Mouse (Mus musculus) neural tube, embryonic 14.5 days (tissue): ENCODE measurements around the gene Wipf2. TPM values are rescaled to one million over a fixed set of nuclear protein-coding genes. Genes with fewer than 3 reads are reported as not detected.

Experiments used
- ATAC-seq: fragments of 200-750 bp; cut with Nextera tagmentation; 2 replicates; pipeline ENCODE4 v1.8.0; 2017; ENCODE audit warnings: low read depth, mild to moderate bottlenecking, moderate TSS enrichment, moderate library complexity
- H3K27ac ChIP-seq: fragments of 300-500 bp; sonication (generic); 2 replicates; pipeline ENCODE4 v1.5.1; 2014; ENCODE audit warnings: low read depth, mild to moderate bottlenecking, control low read depth, low read length, moderate library complexity, mixed read lengths
- H3K27me3 ChIP-seq: fragments of 300-500 bp; sonication (generic); 2 replicates; pipeline ENCODE4 v1.6.1; 2014; ENCODE audit warnings: low read length; ENCODE audit not compliant: control insufficient read depth, insufficient read depth
- H3K36me3 ChIP-seq: fragments of 300-500 bp; sonication (generic); 2 replicates; pipeline ENCODE4 v1.6.1; 2014; ENCODE audit warnings: low read length, mixed read lengths; ENCODE audit not compliant: control insufficient read depth, insufficient read depth
- H3K4me1 ChIP-seq: fragments of 300-500 bp; sonication (generic); 2 replicates; pipeline ENCODE4 v1.6.1; 2014; ENCODE audit warnings: low read length; ENCODE audit not compliant: control insufficient read depth, insufficient read depth
- H3K4me2 ChIP-seq: fragments of 300-500 bp; sonication (generic); 2 replicates; pipeline ENCODE4 v1.6.1; 2014; ENCODE audit warnings: mild to moderate bottlenecking, low read depth, low read length, control low read depth
- H3K4me3 ChIP-seq: fragments of 300-500 bp; sonication (generic); 2 replicates; pipeline ENCODE4 v1.5.1; 2014; ENCODE audit warnings: low read depth, low read length, control low read depth, mixed read lengths
- H3K9ac ChIP-seq: fragments of 300-500 bp; sonication (generic); replicated peaks from 2 replicates; pipeline ENCODE4 v1.6.1; 2014; ENCODE audit warnings: low read depth, mild to moderate bottlenecking, control low read depth, low read length, mixed read lengths
- H3K9me3 ChIP-seq: fragments of 300-500 bp; sonication (generic); 2 replicates; pipeline ENCODE4 v1.6.1; 2016; ENCODE audit warnings: low read length; ENCODE audit not compliant: control insufficient read depth
- WGBS: fragments of 180-500 bp; shearing (Covaris S2); extraction: QIAGEN DNeasy Blood & Tissue Kit; methylation state at CpG from one replicate; pipeline ENCODE4 v1.1.7; 2014; 5-methylcytosine and 5-hydroxymethylcytosine counted together
- polyA plus RNA-seq: library from polyadenylated mRNA; unstranded; fragments of >200 nt; fragmentation: Nextera tagmentation; extraction: Ambion mirVana; gene quantifications from 2 replicates; pipeline ENCODE4 v1.2.1, GENCODE M21; 2014

Wipf2 gene
- polyA plus RNA-seq, 1 experiment from 2014 or later, result 5.2 TPM

DNA sequence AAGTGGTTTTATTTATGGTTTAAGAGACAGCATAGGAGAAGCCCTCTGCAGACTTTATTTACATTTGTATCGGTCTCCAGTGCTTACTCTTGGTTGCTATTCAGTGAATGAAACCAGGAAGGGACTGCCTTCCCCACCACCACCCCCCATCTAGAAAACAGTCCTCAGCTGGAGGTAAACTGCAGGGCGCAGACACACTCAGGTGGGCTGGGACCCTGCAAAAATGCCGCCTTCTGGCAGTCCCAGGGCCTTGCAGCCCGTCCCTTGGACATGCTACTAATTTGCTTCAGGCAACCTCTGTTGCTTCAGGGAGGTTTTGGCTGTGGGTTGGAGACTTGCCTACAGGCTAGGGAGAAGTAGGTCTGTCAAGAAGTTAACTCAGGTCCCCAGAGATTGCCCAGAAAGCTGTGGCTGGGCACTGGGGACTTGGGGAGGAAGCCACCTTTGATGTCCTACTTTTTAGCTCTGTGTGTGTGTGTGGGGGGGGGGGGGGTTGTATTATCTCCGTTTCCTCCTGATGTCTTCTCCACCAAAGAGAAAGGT, 61.3 kb downstream of the Wipf2 start:
- Histone ChIP-seq H3K9ac (no peak overlapping the region), H3K9me3 (no peaks in the 10 kb centered on the region), H3K4me1 (peaks cover 49% of the 10 kb centered on the region), H3K27ac (peak overlapping the region; percentile 57; the same call in 1 of the 2 replicates), H3K27me3 (no peaks in the 10 kb centered on the region), H3K4me3 (no peak overlapping the region), H3K36me3 (no peaks in the 10 kb centered on the region), H3K4me2 (no peak overlapping the region)
- no peak for ATAC-seq
- WGBS, result 30% methylated on average over 5 of the region's 5 CpGs

- Histone ChIP-seq H3K4me3 (no peak overlapping the region), H3K4me2 (peak overlapping the region; percentile 20), H3K9ac (no peak overlapping the region), H3K27me3 (no peaks in the 10 kb centered on the region), H3K4me1 (peaks cover 53% of the 10 kb centered on the region), H3K27ac (peak overlapping the region; percentile 57), H3K36me3 (no peaks in the 10 kb centered on the region), H3K9me3 (no peaks in the 10 kb centered on the region)
- 5% methylated on average over 10 of the region's 10 CpGs for WGBS
- ATAC-seq, result no peak
Measured at GRCm38 (mm10) chr11:98925265-98925721, 61.9 kb downstream of the Wipf2 start.

DNA sequence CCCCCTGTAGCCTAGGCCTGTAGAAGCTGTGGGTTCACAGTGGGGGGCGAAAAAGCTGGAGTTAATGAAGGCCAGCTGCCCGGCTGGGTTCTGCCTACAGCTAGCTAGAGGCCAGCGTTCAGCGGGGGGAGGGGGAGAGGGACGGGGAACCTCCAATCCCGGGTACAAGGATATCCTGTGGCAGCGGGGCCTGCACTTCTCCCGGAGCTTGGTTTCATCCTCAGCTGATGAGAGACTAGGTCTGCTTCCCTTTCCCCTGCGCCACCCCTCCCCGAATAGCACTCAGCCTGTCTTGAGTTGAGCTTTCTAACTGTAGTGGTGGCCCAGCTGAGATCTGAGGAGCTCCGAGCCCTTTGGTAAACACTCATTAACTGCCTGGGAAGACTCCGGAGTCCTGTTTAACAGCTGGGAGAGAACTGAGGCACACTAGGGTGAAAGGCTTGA, 62.5 kb downstream of the Wipf2 start:
- Histone ChIP-seq H3K36me3 (no peaks in the 10 kb centered on the region), H3K4me2 (peak overlapping the region; percentile 1; the same call in 1 of the 2 replicates), H3K27me3 (no peaks in the 10 kb centered on the region), H3K27ac (peak overlapping the region; percentile 57), H3K4me1 (peaks cover 59% of the 10 kb centered on the region), H3K9ac (no peak overlapping the region), H3K4me3 (no peak overlapping the region), H3K9me3 (no peaks in the 10 kb centered on the region)
- WGBS, result 11% methylated on average over 12 of the region's 12 CpGs
- ATAC-seq, result 0 out of 2 replicates have a peak, but pooled peaks have one; percentile 9

- 64% methylated on average over 7 of the region's 7 CpGs for WGBS
- no peak overlapping the region for H3K27ac ChIP-seq
- H3K4me2 ChIP-seq, result no peak overlapping the region
- H3K36me3 ChIP-seq, result no peaks in the 10 kb centered on the region
- no peak overlapping the region for H3K9ac ChIP-seq
- H3K27me3 ChIP-seq, result no peaks in the 10 kb centered on the region
- no peak overlapping the region for H3K4me3 ChIP-seq
- no peaks in the 10 kb centered on the region for H3K9me3 ChIP-seq
- H3K4me1 ChIP-seq, result peaks cover 66% of the 10 kb centered on the region
- ATAC-seq, result no peak
Measured at GRCm38 (mm10) chr11:98926553-98926952, 63.1 kb downstream of the Wipf2 start.

DNA sequence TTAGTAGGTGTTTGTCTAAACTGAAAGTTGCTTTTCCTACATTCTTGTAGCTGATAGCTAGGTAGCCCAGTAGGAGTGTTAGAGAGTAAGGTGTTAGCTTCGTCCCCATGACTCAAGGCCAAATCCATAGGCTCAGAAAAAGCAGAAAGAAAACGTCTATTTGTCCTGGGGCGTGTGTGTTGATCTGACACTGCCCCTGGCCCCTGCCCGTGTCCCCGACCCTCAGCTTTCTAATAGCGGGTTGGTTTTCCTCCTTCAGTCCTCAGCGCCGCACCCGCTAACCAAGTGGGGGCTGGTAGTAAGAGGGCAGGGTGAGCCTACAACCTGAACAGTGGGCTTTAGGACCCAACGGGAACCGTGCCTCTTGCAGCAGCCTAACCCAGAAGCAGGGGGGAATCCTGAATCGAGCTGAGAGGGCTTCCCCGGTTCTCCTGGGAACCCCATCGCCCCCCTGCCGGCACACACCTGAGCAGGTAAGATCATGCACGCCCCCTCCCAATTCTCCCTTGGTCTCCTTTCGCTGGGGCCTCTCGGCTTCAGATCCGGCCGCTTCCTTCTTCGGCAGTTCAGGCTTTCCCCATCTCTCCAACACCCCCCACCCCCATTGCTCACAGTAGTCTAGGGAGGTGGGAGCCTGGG, 64.1 kb downstream of the Wipf2 start, which contains the start of gene Rara:
Gene Rara, plus strand, starts transcription at position 381 of the 639 bp plus-strand sequence.
- ATAC-seq, result no peak
- 9% methylated on average over 21 of the region's 21 CpGs for WGBS

DNA sequence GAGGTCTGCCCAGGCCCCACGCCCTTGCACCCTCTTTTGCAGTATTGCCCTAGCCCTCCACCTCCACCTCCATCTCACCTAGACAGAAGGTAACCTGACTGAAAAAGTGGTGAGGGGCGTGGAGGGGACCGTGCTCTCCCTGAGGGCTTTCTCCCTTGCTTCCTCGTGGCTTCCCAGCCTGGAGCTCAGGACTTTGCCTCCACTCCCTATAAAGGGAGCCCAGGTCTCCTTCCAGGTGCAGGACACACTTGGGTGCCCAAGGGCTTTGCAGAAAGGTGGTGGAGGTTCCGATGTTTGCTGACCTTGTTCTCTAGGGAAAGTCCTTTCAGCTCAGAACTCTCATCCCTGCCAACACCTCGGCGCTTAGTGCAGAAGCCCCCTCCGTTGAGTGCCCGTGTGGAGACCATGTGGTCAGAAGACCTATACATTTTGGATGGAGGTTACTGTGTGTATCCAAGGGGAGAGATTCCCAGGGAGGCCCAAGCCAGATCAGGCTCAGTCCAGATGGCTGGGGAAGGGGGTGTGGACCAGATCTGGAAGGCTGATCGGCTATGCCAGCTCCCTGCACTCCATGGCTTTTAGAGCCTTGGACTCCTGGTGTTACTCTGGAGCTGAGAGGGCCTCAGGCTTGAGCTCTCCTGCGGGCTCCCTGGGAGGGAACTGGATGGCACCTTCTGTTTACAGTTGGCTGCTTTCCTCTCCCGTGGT, 64.9 kb downstream of the Wipf2 start:
- peak overlapping the region; percentile 30 for H3K27ac ChIP-seq
- 11% methylated on average over 12 of the region's 12 CpGs for WGBS
- H3K4me1 ChIP-seq, result peaks cover 78% of the 10 kb centered on the region
- no peaks in the 10 kb centered on the region for H3K27me3 ChIP-seq
- H3K9me3 ChIP-seq, result no peaks in the 10 kb centered on the region
- H3K9ac ChIP-seq, result peak overlapping the region; percentile 90
- H3K36me3 ChIP-seq, result no peaks in the 10 kb centered on the region
- H3K4me2 ChIP-seq, result peak overlapping the region; percentile 86
- peak overlapping the region; percentile 65 for H3K4me3 ChIP-seq
- ATAC-seq, result no peak

More for the DNA sequence above, 64.1 kb downstream of the Wipf2 start, which contains the start of gene Rara:
- H3K36me3 ChIP-seq, result no peaks in the 10 kb centered on the region
- peak within 1 kb of the TSS; percentile 86 for H3K4me2 ChIP-seq
- peak within 1 kb of the TSS; percentile 65 for H3K4me3 ChIP-seq
- H3K27ac ChIP-seq, result peak within 1 kb of the TSS; percentile 30
- H3K27me3 ChIP-seq, result no peaks in the 10 kb centered on the region
- H3K9me3 ChIP-seq, result no peaks in the 10 kb centered on the region
- peaks cover 74% of the 10 kb centered on the region for H3K4me1 ChIP-seq
- peak within 1 kb of the TSS; percentile 90 for H3K9ac ChIP-seq

DNA sequence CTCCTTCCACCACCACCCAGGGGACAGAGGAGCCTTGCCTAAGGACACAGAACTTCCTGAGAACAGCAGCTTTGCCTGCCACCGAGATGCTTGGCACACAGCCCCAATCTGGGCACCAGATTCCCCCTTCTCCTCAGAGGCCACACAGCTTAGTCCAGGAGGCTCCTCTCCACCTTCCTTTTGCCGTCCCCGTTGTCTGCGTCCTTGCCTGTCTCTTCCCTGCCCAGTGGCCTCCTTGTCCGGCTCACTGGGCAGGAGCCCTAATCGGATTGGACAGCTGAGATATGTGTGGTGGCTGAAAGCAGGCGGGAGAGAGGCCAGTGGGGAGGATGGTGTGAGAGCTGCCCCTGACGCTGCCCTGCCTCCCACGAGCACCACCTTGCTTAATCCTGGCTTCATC, 66.1 kb downstream of the Wipf2 start:
- H3K4me3 ChIP-seq, result peak overlapping the region; percentile 6; the same call in 1 of the 2 replicates
- 3% methylated on average over 9 of the region's 9 CpGs for WGBS
- H3K4me2 ChIP-seq, result peak overlapping the region; percentile 86
- peak overlapping the region; percentile 60 for H3K27ac ChIP-seq
- ATAC-seq, result no peak
- no peaks in the 10 kb centered on the region for H3K27me3 ChIP-seq
- H3K9me3 ChIP-seq, result no peaks in the 10 kb centered on the region
- H3K9ac ChIP-seq, result peak overlapping the region; percentile 29
- peaks cover 74% of the 10 kb centered on the region for H3K4me1 ChIP-seq
- H3K36me3 ChIP-seq, result no peaks in the 10 kb centered on the region

- H3K4me3 ChIP-seq, result no peak overlapping the region
- WGBS, result 49% methylated on average over 7 of the region's 7 CpGs
- no peaks in the 10 kb centered on the region for H3K27me3 ChIP-seq
- H3K9ac ChIP-seq, result peak overlapping the region; percentile 32
- H3K4me2 ChIP-seq, result peak overlapping the region; percentile 86
- no peaks in the 10 kb centered on the region for H3K36me3 ChIP-seq
- peak overlapping the region; percentile 60 for H3K27ac ChIP-seq
- peaks cover 70% of the 10 kb centered on the region for H3K4me1 ChIP-seq
- ATAC-seq, result no peak
- H3K9me3 ChIP-seq, result no peaks in the 10 kb centered on the region
Measured at GRCm38 (mm10) chr11:98930127-98930601, 66.7 kb downstream of the Wipf2 start.
